Mouse (Mus musculus) limb, embryonic 11.5 days (tissue): ENCODE data around the gene Eif4ebp2. TPM values are rescaled to one million over a fixed set of nuclear protein-coding genes. Genes with fewer than 3 reads are reported as not detected.

ENCODE experiments used
- ATAC-seq: fragments of 200-750 bp; cut with Nextera tagmentation; 2 replicates; pipeline ENCODE4 v1.8.0; 2017; ENCODE audit warnings: low read depth; ENCODE audit not compliant: insufficient number of reproducible peaks, low FRiP score, low TSS enrichment
- DNase-seq: peaks from one replicate; pipeline ENCODE4 v3.0.0-alpha.2; 2015; ENCODE audit warnings: low spot score
- H3K27ac ChIP-seq: fragments of 300-500 bp; sonication (generic); replicated peaks from 2 replicates; pipeline ENCODE4 v1.5.1; 2014; ENCODE audit warnings: low read depth, mild to moderate bottlenecking, low read length
- H3K27me3 ChIP-seq: fragments of 300-500 bp; sonication (generic); 2 replicates; pipeline ENCODE4 v1.6.1; 2014; ENCODE audit warnings: mild to moderate bottlenecking, low read length, mixed read lengths; ENCODE audit not compliant: control insufficient read depth, insufficient read depth
- H3K36me3 ChIP-seq: fragments of 300-500 bp; sonication (generic); 2 replicates; pipeline ENCODE4 v1.6.1; 2014; ENCODE audit warnings: mild to moderate bottlenecking, low read length, moderate library complexity, mixed read lengths; ENCODE audit not compliant: control insufficient read depth, insufficient read depth
- H3K4me1 ChIP-seq: fragments of 300-500 bp; sonication (generic); 2 replicates; pipeline ENCODE4 v1.6.1; 2014; ENCODE audit warnings: low read length, mixed read lengths; ENCODE audit not compliant: control insufficient read depth, insufficient read depth
- H3K4me2 ChIP-seq: fragments of 300-500 bp; sonication (generic); 2 replicates; pipeline ENCODE4 v1.6.1; 2014; ENCODE audit warnings: low read depth, mild to moderate bottlenecking, moderate library complexity; ENCODE audit not compliant: severe bottlenecking
- H3K4me3 ChIP-seq: fragments of 300-500 bp; sonication (generic); 2 replicates; pipeline ENCODE4 v1.5.1; 2014; ENCODE audit warnings: low read depth, low read length
- H3K9ac ChIP-seq: fragments of 300-500 bp; sonication (generic); 2 replicates; pipeline ENCODE4 v1.6.1; 2014; ENCODE audit warnings: mild to moderate bottlenecking, low read length
- H3K9me3 ChIP-seq: fragments of 300-500 bp; sonication (generic); 2 replicates; pipeline ENCODE4 v1.6.1; 2016; ENCODE audit warnings: low read length; ENCODE audit not compliant: control insufficient read depth
- WGBS: fragments of 180-500 bp; shearing (Covaris S2); extraction: QIAGEN DNeasy Blood & Tissue Kit; methylation state at CpG from one replicate; pipeline ENCODE4 v1.1.7; 2014; 5-methylcytosine and 5-hydroxymethylcytosine counted together
- polyA plus RNA-seq: library from polyadenylated mRNA; unstranded; fragments of >200 nt; fragmentation: Nextera tagmentation; extraction: Ambion mirVana; gene quantifications from 2 replicates; pipeline ENCODE4 v1.2.1, GENCODE M21; 2014

The Eif4ebp2 gene
- polyA plus RNA-seq, 1 experiment from 2014 or later, result 28.5 TPM

GRCm38 (mm10) chr10:61486551-61487339, 34.3 kb upstream of the Eif4ebp2 start:
- 88% methylated on average over 8 of the region's 8 CpGs for WGBS
- DNase-seq, result no peak
- Histone ChIP-seq H3K4me3 (no peak overlapping the region), H3K9ac (no peak overlapping the region), H3K4me1 (no peaks in the 10 kb centered on the region), H3K4me2 (no peak overlapping the region), H3K27ac (no peak overlapping the region), H3K36me3 (no peaks in the 10 kb centered on the region), H3K27me3 (no peaks in the 10 kb centered on the region), H3K9me3 (no peaks in the 10 kb centered on the region)
- no peak for ATAC-seq

GRCm38 (mm10) chr10:61484801-61485200, 32.3 kb upstream of the Eif4ebp2 start:
- Histone ChIP-seq H3K4me3 (no peak overlapping the region), H3K27ac (no peak overlapping the region), H3K9ac (no peak overlapping the region), H3K4me2 (no peak overlapping the region), H3K36me3 (no peaks in the 10 kb centered on the region), H3K27me3 (no peaks in the 10 kb centered on the region), H3K4me1 (no peaks in the 10 kb centered on the region), H3K9me3 (no peaks in the 10 kb centered on the region)
- 56% methylated on average over 11 of the region's 11 CpGs for WGBS
- no peak for ATAC-seq
- no peak for DNase-seq

- no peaks in the 10 kb centered on the region for H3K27me3 ChIP-seq
- no peaks in the 10 kb centered on the region for H3K36me3 ChIP-seq
- DNase-seq (no peak), ATAC-seq (no peak)
- no peak overlapping the region for H3K4me3 ChIP-seq
- H3K9ac ChIP-seq, result no peak overlapping the region
- no peak overlapping the region for H3K4me2 ChIP-seq
- WGBS, result 93% methylated on average over 7 of the region's 7 CpGs
- no peaks in the 10 kb centered on the region for H3K9me3 ChIP-seq
- no peaks in the 10 kb centered on the region for H3K4me1 ChIP-seq
- H3K27ac ChIP-seq, result no peak overlapping the region
These were observed 30.3 kb upstream of the Eif4ebp2 start for GRCm38 (mm10) chr10:61482771-61483170.

- no peak overlapping the region for H3K9ac ChIP-seq
- H3K9me3 ChIP-seq, result no peaks in the 10 kb centered on the region
- H3K4me2 ChIP-seq, result no peak overlapping the region
- no peak overlapping the region for H3K4me3 ChIP-seq
- H3K27me3 ChIP-seq, result no peaks in the 10 kb centered on the region
- WGBS, result 66% methylated on average over 1 of the region's 1 CpGs
- H3K4me1 ChIP-seq, result peaks cover 4% of the 10 kb centered on the region
- H3K36me3 ChIP-seq, result no peaks in the 10 kb centered on the region
- ATAC-seq (no peak), DNase-seq (no peak)
- H3K27ac ChIP-seq, result no peak overlapping the region
These were observed 28.0 kb upstream of the Eif4ebp2 start for GRCm38 (mm10) chr10:61480488-61480887.

GRCm38 (mm10) chr10:61479927-61480326, 27.5 kb upstream of the Eif4ebp2 start:
- H3K36me3 ChIP-seq, result no peaks in the 10 kb centered on the region
- no peaks in the 10 kb centered on the region for H3K27me3 ChIP-seq
- H3K4me3 ChIP-seq, result no peak overlapping the region
- 92% methylated on average over 4 of the region's 4 CpGs for WGBS
- no peak for DNase-seq
- no peak overlapping the region for H3K9ac ChIP-seq
- no peak for ATAC-seq
- H3K9me3 ChIP-seq, result no peaks in the 10 kb centered on the region
- no peak overlapping the region for H3K27ac ChIP-seq
- H3K4me2 ChIP-seq, result no peak overlapping the region
- H3K4me1 ChIP-seq, result peaks cover 4% of the 10 kb centered on the region

- ATAC-seq, result no peak
- Histone ChIP-seq H3K9ac (no peak overlapping the region), H3K4me2 (no peak overlapping the region), H3K4me3 (no peak overlapping the region), H3K36me3 (no peaks in the 10 kb centered on the region), H3K4me1 (peaks cover 4% of the 10 kb centered on the region), H3K27ac (no peak overlapping the region), H3K9me3 (no peaks in the 10 kb centered on the region), H3K27me3 (no peaks in the 10 kb centered on the region)
- 87% methylated on average over 10 of the region's 10 CpGs for WGBS
- no peak for DNase-seq
These were observed 27.0 kb upstream of the Eif4ebp2 start for GRCm38 (mm10) chr10:61479461-61479860.

GRCm38 (mm10) chr10:61476440-61477165, 24.1 kb upstream of the Eif4ebp2 start:
- 1% methylated on average over 15 of the region's 15 CpGs for WGBS
- no peak overlapping the region for H3K27ac ChIP-seq
- DNase-seq, result no peak

GRCm38 (mm10) chr10:61475594-61476439, 23.4 kb upstream of the Eif4ebp2 start, which contains the start of gene Lrrc20:
Lrrc20 (plus strand) TSS chr10:61475801.
- ATAC-seq (peak; percentile 97), DNase-seq (peak; percentile 95)
- Histone ChIP-seq H3K27ac (peak within 1 kb of the TSS; percentile 56), H3K4me1 (peaks cover 4% of the 10 kb centered on the region), H3K4me3 (peak within 1 kb of the TSS; percentile 80), H3K9ac (peak within 1 kb of the TSS; percentile 82), H3K4me2 (peak within 1 kb of the TSS; percentile 95), H3K27me3 (no peaks in the 10 kb centered on the region), H3K36me3 (no peaks in the 10 kb centered on the region), H3K9me3 (no peaks in the 10 kb centered on the region)
- WGBS, result under 1% methylated on average over 69 of the region's 70 CpGs

More at GRCm38 (mm10) chr10:61476440-61477165, 24.1 kb upstream of the Eif4ebp2 start:
- Histone ChIP-seq H3K4me1 (peaks cover 4% of the 10 kb centered on the region), H3K27me3 (no peaks in the 10 kb centered on the region), H3K36me3 (no peaks in the 10 kb centered on the region), H3K4me2 (peak overlapping the region; percentile 95), H3K9ac (peak overlapping the region; percentile 82), H3K4me3 (peak overlapping the region; percentile 80), H3K9me3 (no peaks in the 10 kb centered on the region)
- no peak for ATAC-seq
